Mouse (Mus musculus): ENCODE measurements at regions not wholly inside any gene's neighbourhood (a gene's known extent, or its start where the extent isn't known, plus 50 kb on each side); places are given as distances from the start of the nearest gene placed in this dataset.
A peak's percentile ranks its signal among the peaks of the same experiment; 100 is the strongest.

GRCm38 (mm10) chr10:70800736-70801306 lies 145.1 kb upstream of the Phyhipl start:
- DNase-seq (ENCODE audit: low spot score), result no peak
- no peak overlapping the region for H3K27ac ChIP-seq
- no peak overlapping the region for H3K4me3 ChIP-seq
- peaks cover 9% of the 10 kb centered on the region for H3K4me1 ChIP-seq (replicated peaks)
- no peaks in the 10 kb centered on the region for H3K27me3 ChIP-seq (ENCODE audit: insufficient read depth, poor library complexity, severe bottlenecking)
- 80% methylated on average over 11 of the region's 11 CpGs for WGBS
- H3K36me3 ChIP-seq, result no peaks in the 10 kb centered on the region
- no peaks in the 10 kb centered on the region for H3K9me3 ChIP-seq

- Histone ChIP-seq H3K27me3 (ENCODE audit: insufficient read depth, poor library complexity, severe bottlenecking) (no peaks in the 10 kb centered on the region), H3K27ac (no peak overlapping the region), H3K4me1 (replicated peaks) (peaks cover 9% of the 10 kb centered on the region), H3K9me3 (no peaks in the 10 kb centered on the region), H3K4me3 (no peak overlapping the region), H3K36me3 (no peaks in the 10 kb centered on the region)
- WGBS, result 86% methylated on average over 5 of the region's 5 CpGs
- no peak for DNase-seq (ENCODE audit: low spot score)
Measured at GRCm38 (mm10) chr10:70799906-70800305, 144.1 kb upstream of the Phyhipl start.

GRCm38 (mm10) chr10:70799191-70799742 lies 143.5 kb upstream of the Phyhipl start:
- no peak for DNase-seq (ENCODE audit: low spot score)
- H3K36me3 ChIP-seq, result no peaks in the 10 kb centered on the region
- H3K9me3 ChIP-seq, result no peaks in the 10 kb centered on the region
- no peak overlapping the region for H3K4me3 ChIP-seq
- H3K27ac ChIP-seq, result no peak overlapping the region
- WGBS, result 91% methylated on average over 11 of the region's 11 CpGs
- H3K27me3 ChIP-seq (ENCODE audit: insufficient read depth, poor library complexity, severe bottlenecking), result no peaks in the 10 kb centered on the region
- peaks cover 9% of the 10 kb centered on the region for H3K4me1 ChIP-seq (replicated peaks)

- no peaks in the 10 kb centered on the region for H3K9me3 ChIP-seq
- H3K4me3 ChIP-seq, result no peak overlapping the region
- H3K27me3 ChIP-seq (ENCODE audit: insufficient read depth, poor library complexity, severe bottlenecking), result no peaks in the 10 kb centered on the region
- no peaks in the 10 kb centered on the region for H3K36me3 ChIP-seq
- 56% methylated on average over 7 of the region's 7 CpGs for WGBS
- peaks cover 11% of the 10 kb centered on the region for H3K4me1 ChIP-seq (replicated peaks)
- DNase-seq (ENCODE audit: low spot score), result peak; percentile 48
- 0 out of 2 replicates have a peak overlapping the region, but pooled peaks have one; percentile 12 for H3K27ac ChIP-seq
Measured at GRCm38 (mm10) chr10:70788814-70789452, 133.2 kb upstream of the Phyhipl start.

- H3K4me1 ChIP-seq (replicated peaks), result no peaks in the 10 kb centered on the region
- WGBS, result 93% methylated on average over 3 of the region's 3 CpGs
- H3K27ac ChIP-seq, result no peak overlapping the region
- no peak overlapping the region for H3K4me3 ChIP-seq
- no peaks in the 10 kb centered on the region for H3K27me3 ChIP-seq (ENCODE audit: insufficient read depth, poor library complexity, severe bottlenecking)
- no peaks in the 10 kb centered on the region for H3K9me3 ChIP-seq
- no peaks in the 10 kb centered on the region for H3K36me3 ChIP-seq
- no peak for DNase-seq (ENCODE audit: low spot score)
Measured at GRCm38 (mm10) chr10:70781036-70781435, 125.3 kb upstream of the Phyhipl start.

GRCm38 (mm10) chr10:70778596-70778995 lies 122.8 kb upstream of the Phyhipl start:
- Histone ChIP-seq H3K4me1 (replicated peaks) (no peaks in the 10 kb centered on the region), H3K9me3 (no peaks in the 10 kb centered on the region), H3K36me3 (no peaks in the 10 kb centered on the region), H3K27me3 (ENCODE audit: insufficient read depth, poor library complexity, severe bottlenecking) (no peaks in the 10 kb centered on the region), H3K4me3 (no peak overlapping the region), H3K27ac (no peak overlapping the region)
- WGBS, result 93% methylated on average over 11 of the region's 11 CpGs
- no peak for DNase-seq (ENCODE audit: low spot score)

- no peaks in the 10 kb centered on the region for H3K4me1 ChIP-seq (replicated peaks)
- no peak overlapping the region for H3K27ac ChIP-seq
- no peaks in the 10 kb centered on the region for H3K9me3 ChIP-seq
- WGBS, result 79% methylated on average over 2 of the region's 2 CpGs
- no peak for DNase-seq (ENCODE audit: low spot score)
- H3K27me3 ChIP-seq (ENCODE audit: insufficient read depth, poor library complexity, severe bottlenecking), result no peaks in the 10 kb centered on the region
- no peak overlapping the region for H3K4me3 ChIP-seq
- H3K36me3 ChIP-seq, result no peaks in the 10 kb centered on the region
Measured at GRCm38 (mm10) chr10:70774571-70774970, 118.8 kb upstream of the Phyhipl start.

- Histone ChIP-seq H3K27ac (no peak overlapping the region), H3K4me3 (no peak overlapping the region), H3K36me3 (no peaks in the 10 kb centered on the region), H3K27me3 (ENCODE audit: insufficient read depth, poor library complexity, severe bottlenecking) (no peaks in the 10 kb centered on the region), H3K4me1 (replicated peaks) (no peaks in the 10 kb centered on the region), H3K9me3 (no peaks in the 10 kb centered on the region)
- 81% methylated on average over 4 of the region's 4 CpGs for WGBS
- no peak for DNase-seq (ENCODE audit: low spot score)
Measured at GRCm38 (mm10) chr10:70774159-70774558, 118.4 kb upstream of the Phyhipl start.

- Histone ChIP-seq H3K9me3 (no peaks in the 10 kb centered on the region), H3K4me1 (replicated peaks) (0 out of 2 replicates have a peak, but pooled peaks cover 6% of the 10 kb centered on the region), H3K36me3 (no peaks in the 10 kb centered on the region), H3K4me3 (no peak overlapping the region), H3K27ac (no peak overlapping the region), H3K27me3 (ENCODE audit: insufficient read depth, poor library complexity, severe bottlenecking) (no peaks in the 10 kb centered on the region)
- 88% methylated on average over 7 of the region's 7 CpGs for WGBS
- no peak for DNase-seq (ENCODE audit: low spot score)
Measured at GRCm38 (mm10) chr10:70767461-70767860, 111.7 kb upstream of the Phyhipl start.

GRCm38 (mm10) chr10:70766869-70767268 lies 111.1 kb upstream of the Phyhipl start:
- Histone ChIP-seq H3K27me3 (ENCODE audit: insufficient read depth, poor library complexity, severe bottlenecking) (no peaks in the 10 kb centered on the region), H3K9me3 (no peaks in the 10 kb centered on the region), H3K4me1 (replicated peaks) (0 out of 2 replicates have a peak, but pooled peaks cover 6% of the 10 kb centered on the region), H3K27ac (no peak overlapping the region), H3K4me3 (no peak overlapping the region), H3K36me3 (no peaks in the 10 kb centered on the region)
- no peak for DNase-seq (ENCODE audit: low spot score)
- 94% methylated on average over 1 of the region's 1 CpGs for WGBS

GRCm38 (mm10) chr10:70766450-70766849 lies 110.7 kb upstream of the Phyhipl start:
- H3K9me3 ChIP-seq, result no peaks in the 10 kb centered on the region
- no peak overlapping the region for H3K27ac ChIP-seq
- 65% methylated on average over 8 of the region's 8 CpGs for WGBS
- H3K4me1 ChIP-seq (replicated peaks), result 0 out of 2 replicates have a peak, but pooled peaks cover 6% of the 10 kb centered on the region
- H3K27me3 ChIP-seq (ENCODE audit: insufficient read depth, poor library complexity, severe bottlenecking), result no peaks in the 10 kb centered on the region
- DNase-seq (ENCODE audit: low spot score), result no peak
- H3K36me3 ChIP-seq, result no peaks in the 10 kb centered on the region
- H3K4me3 ChIP-seq, result no peak overlapping the region

- 87% methylated on average over 7 of the region's 7 CpGs for WGBS
- H3K36me3 ChIP-seq, result no peaks in the 10 kb centered on the region
- H3K9me3 ChIP-seq, result no peaks in the 10 kb centered on the region
- no peaks in the 10 kb centered on the region for H3K27me3 ChIP-seq (ENCODE audit: insufficient read depth, poor library complexity, severe bottlenecking)
- no peak overlapping the region for H3K27ac ChIP-seq
- DNase-seq (ENCODE audit: low spot score), result no peak
- H3K4me1 ChIP-seq (replicated peaks), result 0 out of 2 replicates have a peak, but pooled peaks cover 6% of the 10 kb centered on the region
- H3K4me3 ChIP-seq, result no peak overlapping the region
Measured at GRCm38 (mm10) chr10:70763206-70763605, 107.4 kb upstream of the Phyhipl start.

- H3K27ac ChIP-seq, result no peak overlapping the region
- H3K27me3 ChIP-seq (ENCODE audit: insufficient read depth, poor library complexity, severe bottlenecking), result no peaks in the 10 kb centered on the region
- DNase-seq (ENCODE audit: low spot score), result no peak
- no peaks in the 10 kb centered on the region for H3K4me1 ChIP-seq (replicated peaks)
- 85% methylated on average over 7 of the region's 7 CpGs for WGBS
- H3K4me3 ChIP-seq, result no peak overlapping the region
- no peaks in the 10 kb centered on the region for H3K36me3 ChIP-seq
- H3K9me3 ChIP-seq, result no peaks in the 10 kb centered on the region
Measured at GRCm38 (mm10) chr10:70759686-70760085, 103.9 kb upstream of the Phyhipl start.
